Mouse (Mus musculus): ENCODE results near the gene Elp6. TPM values are rescaled to one million over a fixed set of nuclear protein-coding genes. Genes with fewer than 3 reads are reported as not detected.
"Not testable (repeated sequence)": the region's sequence is repeated elsewhere in the genome, so short reads cannot be mapped to it uniquely, and the experiment has no call there.

Elp6 gene
- total RNA-seq, 1 experiment = 24.5 TPM

DNA sequence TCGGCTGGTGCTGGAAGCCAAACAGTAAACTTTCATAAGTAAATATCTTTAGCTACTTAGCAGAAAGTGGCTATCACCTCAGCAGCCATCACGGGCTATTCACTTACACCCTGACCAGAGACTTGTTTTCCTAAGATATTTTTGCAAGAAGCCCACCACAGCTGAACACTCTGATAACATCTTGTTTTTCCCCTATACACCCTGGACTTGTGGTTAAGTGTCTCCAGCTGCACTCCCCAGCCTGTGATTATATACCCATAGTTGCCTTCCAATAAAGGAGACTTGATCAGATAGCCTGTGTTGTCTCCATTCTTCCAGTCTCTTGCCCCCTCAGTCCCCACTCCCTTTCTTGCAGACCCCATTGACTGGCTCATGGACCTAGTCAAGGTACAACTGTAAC lies 23.2 kb downstream of the Elp6 start:
- Histone ChIP-seq H3K4me1 (ENCODE audit: control insufficient read depth in 2 of 2, insufficient read depth in 2 of 2, low read length in 2 of 2, poor library complexity in 1 of 2) (peaks cover 0 to 5% of the 10 kb centered on the region in 2 experiments; a peak in 1 of 4 replicates), H3K9ac (ENCODE audit: insufficient read depth, low read depth, low read length, poor library complexity, severe bottlenecking) (no peak overlapping the region), H3K36me3 (ENCODE audit: control insufficient read depth, insufficient read depth, low read length, poor library complexity, severe bottlenecking) (no peaks in the 10 kb centered on the region), H3K27ac (ENCODE audit: insufficient read depth, low read depth, low read length, poor library complexity, severe bottlenecking) (no peak overlapping the region), H3K4me3 (ENCODE audit: insufficient read depth in 1 of 2, low read depth in 1 of 2, low read length in 2 of 2, poor library complexity in 1 of 2, severe bottlenecking in 1 of 2) (no peak overlapping the region), H3K9me3 (ENCODE audit: control insufficient read depth, insufficient read depth, low read depth, low read length) (no peaks in the 10 kb centered on the region)
- no peak for DNase-seq (ENCODE audit: low read depth, low spot score)
- in situ Hi-C loops (cut with MboI; ENCODE audit: low sequenced_read_pairs in 2 of 2, unreplicated experiment in 2 of 2) = no loop called here
- TF ChIP-seq ZC3H11A (IDR thresholded peaks at IDR 0.05; ENCODE audit: borderline replicate concordance, low read depth, low read length) = no peak
- TF ChIP-seq MAFK (IDR thresholded peaks at IDR 0.05; ENCODE audit: insufficient read depth, low read depth, low read length) = no peak
- TF ChIP-seq ZNF384 (IDR thresholded peaks at IDR 0.05; ENCODE audit: low read depth, low read length) = no peak
- TF ChIP-seq HCFC1 (IDR thresholded peaks at IDR 0.05; ENCODE audit: borderline replicate concordance, insufficient read depth, low read length) = no peak
- no peak for TF ChIP-seq CHD2 (IDR thresholded peaks at IDR 0.05; ENCODE audit: low read depth, low read length)

- no peak overlapping the region for H3K4me3 ChIP-seq (ENCODE audit: insufficient read depth in 1 of 2, low read depth in 1 of 2, low read length in 2 of 2, poor library complexity in 1 of 2, severe bottlenecking in 1 of 2)
- H3K4me1 ChIP-seq (ENCODE audit: control insufficient read depth in 2 of 2, insufficient read depth in 2 of 2, low read length in 2 of 2, poor library complexity in 1 of 2) = peaks cover 1 to 7% of the 10 kb centered on the region in 2 experiments; a peak in 2 of 4 replicates
- no peak overlapping the region for H3K9ac ChIP-seq (ENCODE audit: insufficient read depth, low read depth, low read length, poor library complexity, severe bottlenecking)
- in situ Hi-C loops (cut with MboI; ENCODE audit: low sequenced_read_pairs in 2 of 2, unreplicated experiment in 2 of 2) = no loop called here
- TF ChIP-seq MAFK (IDR thresholded peaks at IDR 0.05; ENCODE audit: insufficient read depth, low read depth, low read length) (no peak), ZNF384 (IDR thresholded peaks at IDR 0.05; ENCODE audit: low read depth, low read length) (no peak), ZC3H11A (IDR thresholded peaks at IDR 0.05; ENCODE audit: borderline replicate concordance, low read depth, low read length) (no peak), HCFC1 (IDR thresholded peaks at IDR 0.05; ENCODE audit: borderline replicate concordance, insufficient read depth, low read length) (no peak)
- H3K36me3 ChIP-seq (ENCODE audit: control insufficient read depth, insufficient read depth, low read length, poor library complexity, severe bottlenecking) = no peaks in the 10 kb centered on the region
- no peaks in the 10 kb centered on the region for H3K9me3 ChIP-seq (ENCODE audit: control insufficient read depth, insufficient read depth, low read depth, low read length)
- H3K27ac ChIP-seq (ENCODE audit: insufficient read depth, low read depth, low read length, poor library complexity, severe bottlenecking) = no peak overlapping the region
- no peak for DNase-seq (ENCODE audit: low read depth, low spot score)
Measured at GRCm38 (mm10) chr9:110328946-110329630, 24.1 kb downstream of the Elp6 start.

GRCm38 (mm10) chr9:110329655-110330054 lies 24.7 kb downstream of the Elp6 start:
- H3K36me3 ChIP-seq (ENCODE audit: control insufficient read depth, insufficient read depth, low read length, poor library complexity, severe bottlenecking) = no peaks in the 10 kb centered on the region
- no peaks in the 10 kb centered on the region for H3K9me3 ChIP-seq (ENCODE audit: control insufficient read depth, insufficient read depth, low read depth, low read length)
- H3K9ac ChIP-seq (ENCODE audit: insufficient read depth, low read depth, low read length, poor library complexity, severe bottlenecking) = no peak overlapping the region
- H3K4me1 ChIP-seq (ENCODE audit: control insufficient read depth in 2 of 2, insufficient read depth in 2 of 2, low read length in 2 of 2, poor library complexity in 1 of 2) = peaks cover 4 to 7% of the 10 kb centered on the region in 2 experiments; a peak in 2 of 4 replicates
- DNase-seq (ENCODE audit: low read depth, low spot score) = no peak
- in situ Hi-C loops (cut with MboI; ENCODE audit: low sequenced_read_pairs in 2 of 2, unreplicated experiment in 2 of 2) = no loop called here
- TF ChIP-seq ZC3H11A (IDR thresholded peaks at IDR 0.05; ENCODE audit: borderline replicate concordance, low read depth, low read length) (no peak), HCFC1 (IDR thresholded peaks at IDR 0.05; ENCODE audit: borderline replicate concordance, insufficient read depth, low read length) (no peak), ZNF384 (IDR thresholded peaks at IDR 0.05; ENCODE audit: low read depth, low read length) (no peak), CHD2 (IDR thresholded peaks at IDR 0.05; ENCODE audit: low read depth, low read length) (no peak), MAFK (IDR thresholded peaks at IDR 0.05; ENCODE audit: insufficient read depth, low read depth, low read length) (no peak)
- H3K27ac ChIP-seq (ENCODE audit: insufficient read depth, low read depth, low read length, poor library complexity, severe bottlenecking) = no peak overlapping the region
- H3K4me3 ChIP-seq (ENCODE audit: insufficient read depth in 1 of 2, low read depth in 1 of 2, low read length in 2 of 2, poor library complexity in 1 of 2, severe bottlenecking in 1 of 2) = peak overlapping the region in 1 of 2 experiments; percentile 43; a peak in 1 of 4 replicates

DNA sequence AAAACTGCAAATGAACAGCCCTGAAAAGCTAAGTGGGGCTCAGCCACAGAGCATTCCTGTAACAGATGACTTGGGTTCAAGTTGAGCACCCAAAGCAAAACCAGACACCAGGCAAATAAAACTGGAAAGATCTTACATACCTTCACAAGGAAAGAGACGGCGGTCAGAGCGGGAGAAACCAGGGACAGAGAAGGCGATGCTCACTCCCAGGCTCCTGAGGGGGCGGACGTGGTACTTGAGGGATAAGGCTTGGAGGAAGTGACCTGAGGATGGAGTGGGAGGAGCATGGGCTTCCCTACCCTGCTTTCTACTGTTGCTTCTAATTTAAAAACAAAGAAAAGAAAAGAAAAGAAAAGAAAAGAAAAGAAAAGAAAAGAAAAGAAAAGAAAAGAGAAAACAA lies 25.4 kb downstream of the Elp6 start:
- Histone ChIP-seq H3K4me3 (ENCODE audit: insufficient read depth in 1 of 2, low read depth in 1 of 2, low read length in 2 of 2, poor library complexity in 1 of 2, severe bottlenecking in 1 of 2) (no peak overlapping the region), H3K36me3 (ENCODE audit: control insufficient read depth, insufficient read depth, low read length, poor library complexity, severe bottlenecking) (no peaks in the 10 kb centered on the region), H3K9me3 (ENCODE audit: control insufficient read depth, insufficient read depth, low read depth, low read length) (no peaks in the 10 kb centered on the region), H3K27ac (ENCODE audit: insufficient read depth, low read depth, low read length, poor library complexity, severe bottlenecking) (no peak overlapping the region), H3K9ac (ENCODE audit: insufficient read depth, low read depth, low read length, poor library complexity, severe bottlenecking) (no peak overlapping the region), H3K4me1 (ENCODE audit: control insufficient read depth in 2 of 2, insufficient read depth in 2 of 2, low read length in 2 of 2, poor library complexity in 1 of 2) (peaks cover 4 to 7% of the 10 kb centered on the region in 2 experiments; a peak in 2 of 4 replicates)
- in situ Hi-C loops (cut with MboI; ENCODE audit: low sequenced_read_pairs in 2 of 2, unreplicated experiment in 2 of 2) = no loop called here
- no peak for TF ChIP-seq ZNF384 (IDR thresholded peaks at IDR 0.05; ENCODE audit: low read depth, low read length)
- no peak for TF ChIP-seq CHD2 (IDR thresholded peaks at IDR 0.05; ENCODE audit: low read depth, low read length)
- TF ChIP-seq ZC3H11A (IDR thresholded peaks at IDR 0.05; ENCODE audit: borderline replicate concordance, low read depth, low read length) = no peak
- no peak for TF ChIP-seq MAFK (IDR thresholded peaks at IDR 0.05; ENCODE audit: insufficient read depth, low read depth, low read length)
- no peak for TF ChIP-seq HCFC1 (IDR thresholded peaks at IDR 0.05; ENCODE audit: borderline replicate concordance, insufficient read depth, low read length)
- DNase-seq (ENCODE audit: low read depth, low spot score) = no peak

GRCm38 (mm10) chr9:110330913-110331312 lies 25.9 kb downstream of the Elp6 start:
- in situ Hi-C loops (cut with MboI; ENCODE audit: low sequenced_read_pairs in 2 of 2, unreplicated experiment in 2 of 2); H3K9me3 ChIP-seq (ENCODE audit: control insufficient read depth, insufficient read depth, low read depth, low read length); H3K4me3 ChIP-seq (ENCODE audit: insufficient read depth in 1 of 2, low read depth in 1 of 2, low read length in 2 of 2, poor library complexity in 1 of 2, severe bottlenecking in 1 of 2); DNase-seq (ENCODE audit: low read depth, low spot score); H3K4me1 ChIP-seq (ENCODE audit: control insufficient read depth in 2 of 2, insufficient read depth in 2 of 2, low read length in 2 of 2, poor library complexity in 1 of 2); H3K9ac ChIP-seq (ENCODE audit: insufficient read depth, low read depth, low read length, poor library complexity, severe bottlenecking); H3K27ac ChIP-seq (ENCODE audit: insufficient read depth, low read depth, low read length, poor library complexity, severe bottlenecking); H3K36me3 ChIP-seq (ENCODE audit: control insufficient read depth, insufficient read depth, low read length, poor library complexity, severe bottlenecking): not testable (repeated sequence)

Measured in ES-E14 (cell line).